Mouse (Mus musculus) liver, embryonic 14.5 days (tissue): ENCODE results near the gene Slc38a10.

Source experiments
- CTCF ChIP-seq: IDR thresholded peaks from 2 replicates; pipeline ENCODE4 v1.5.1; 2016; ENCODE audit warnings: antibody characterized with exemption, low read depth, control low read depth
- EP300 ChIP-seq: IDR thresholded peaks from 2 replicates; pipeline ENCODE4 v1.6.1; 2016; ENCODE audit warnings: antibody characterized with exemption, low read depth

DNA sequence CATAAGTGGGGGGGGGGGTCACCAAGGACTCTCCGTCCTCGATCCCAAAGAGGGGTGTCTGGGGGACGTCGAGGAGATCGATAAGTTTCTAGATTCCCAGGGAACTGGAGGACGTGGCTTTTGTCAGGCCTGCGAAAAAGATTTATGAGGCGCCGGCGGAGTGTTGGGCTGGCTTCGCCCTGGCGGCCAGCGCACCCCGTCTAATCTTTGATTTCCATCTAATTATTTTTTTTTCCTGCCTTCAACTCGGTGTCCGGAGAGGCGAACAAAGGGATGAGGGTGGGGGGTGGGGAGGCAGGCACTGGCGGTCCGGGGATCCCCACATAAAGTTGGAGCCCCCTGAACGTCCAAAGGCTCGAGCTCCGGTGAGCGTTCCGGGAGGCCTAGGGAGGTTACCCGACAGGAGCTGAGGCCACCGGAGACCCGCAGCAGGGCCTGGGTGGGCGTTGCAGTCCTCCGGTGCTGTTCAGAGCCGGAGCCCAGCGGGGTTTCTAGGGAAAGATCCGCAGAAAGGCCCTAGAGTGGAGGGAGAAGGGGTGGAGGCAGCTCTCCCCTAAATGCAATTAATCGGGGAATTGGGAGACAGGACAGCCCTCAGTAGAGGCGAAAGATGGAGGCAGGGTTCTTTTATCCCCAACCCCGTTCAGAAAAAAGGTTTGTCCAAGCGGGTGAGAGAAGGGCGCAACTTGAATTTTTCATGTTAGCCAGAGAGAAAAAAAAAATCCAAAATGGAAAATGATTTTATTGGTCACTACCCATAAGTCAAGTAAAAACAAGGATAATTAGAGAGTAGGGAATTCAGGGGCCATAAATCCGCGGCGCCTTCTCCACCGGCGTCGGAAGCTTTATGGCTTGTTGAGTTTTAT, 36.3 kb upstream of the Slc38a10 start:
- TF ChIP-seq CTCF (no peak), EP300 (no peak)
